Mouse (Mus musculus): ENCODE data around the gene Rasgef1b. TPM values are rescaled to one million over a fixed set of nuclear protein-coding genes. Genes with fewer than 3 reads are reported as not detected.

Rasgef1b gene
- polyA plus RNA-seq, 1 experiment = 0.26 TPM

DNA sequence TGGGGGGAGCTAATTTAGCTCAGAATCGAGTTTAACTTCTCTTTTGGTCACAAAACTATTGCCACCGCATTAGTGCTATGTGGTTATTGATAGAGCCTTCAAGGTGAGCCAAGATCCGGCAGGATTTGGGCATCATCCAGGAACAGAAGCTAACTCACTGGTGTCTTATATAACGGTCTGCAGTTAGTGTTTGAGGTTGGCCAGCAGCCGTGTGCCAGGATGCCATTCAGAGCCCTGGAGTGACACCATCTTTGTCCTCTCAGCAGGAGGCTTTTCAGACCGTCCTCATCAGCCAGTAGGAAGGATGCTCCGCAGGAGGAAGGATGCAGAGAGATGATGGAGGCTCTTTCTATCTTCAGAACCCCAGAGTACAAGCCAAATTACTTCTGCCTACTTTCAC lies 195.4 kb downstream of the Rasgef1b start:
- Histone ChIP-seq H3ac (ENCODE audit: control insufficient read depth, insufficient read length) (no peak overlapping the region), H3K36me3 (ENCODE audit: control insufficient read depth, insufficient read depth) (no peaks in the 10 kb centered on the region), H3K27me3 (ENCODE audit: control insufficient read depth, insufficient read depth, insufficient read length) (peaks cover 6% of the 10 kb centered on the region), H3K4me2 (ENCODE audit: low read depth) (no peak overlapping the region), H3K79me2 (ENCODE audit: control insufficient read depth, insufficient read depth) (no peaks in the 10 kb centered on the region), H3K4me3 (no peak overlapping the region)
- TF ChIP-seq TCF12 (IDR thresholded peaks at IDR 0.05; ENCODE audit: insufficient read depth, poor library complexity, severe bottlenecking) (no peak), MAX (IDR thresholded peaks at IDR 0.05; ENCODE audit: low read depth) (no peak), E2F4 (IDR thresholded peaks at IDR 0.05; ENCODE audit: insufficient read depth) (no peak), POLR2A (IDR thresholded peaks at IDR 0.05; ENCODE audit: insufficient read length, low read depth) (no peak), USF1 (IDR thresholded peaks at IDR 0.05; ENCODE audit: low read depth) (no peak), CEBPB (IDR thresholded peaks at IDR 0.05; ENCODE audit: insufficient read depth, poor library complexity, severe bottlenecking) (no peak), TCF3 (IDR thresholded peaks at IDR 0.05; ENCODE audit: insufficient read length, low read depth) (no peak), MYOG (IDR thresholded peaks at IDR 0.05; ENCODE audit: control insufficient read depth in 1 of 3, insufficient read depth in 1 of 3, insufficient read length in 2 of 3, low read depth in 2 of 3) (no peak)

DNA sequence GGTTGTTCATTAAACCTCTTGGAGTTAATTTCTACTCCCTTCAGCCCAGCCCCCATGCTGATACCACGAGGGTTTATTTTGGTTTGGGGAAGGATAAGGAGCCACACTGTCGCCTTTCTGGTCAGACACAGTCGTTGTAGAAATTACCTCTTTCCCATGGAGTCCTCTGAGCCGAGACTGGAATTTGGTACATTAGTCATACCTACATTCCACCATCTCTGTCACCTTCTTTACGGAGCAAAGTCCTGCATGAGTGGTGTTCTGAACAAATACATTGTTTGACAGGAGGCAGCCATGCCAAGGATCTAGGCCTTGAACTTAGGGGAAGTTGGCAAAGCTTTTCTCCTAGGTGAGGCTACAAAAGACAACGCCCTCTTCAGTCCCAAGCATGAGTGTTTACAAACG lies 202.1 kb downstream of the Rasgef1b start:
- Histone ChIP-seq H3K79me2 (ENCODE audit: control insufficient read depth, insufficient read depth) (no peaks in the 10 kb centered on the region), H3K4me2 (ENCODE audit: low read depth) (no peak overlapping the region), H3K4me3 (no peak overlapping the region), H3K36me3 (ENCODE audit: control insufficient read depth, insufficient read depth) (no peaks in the 10 kb centered on the region), H3ac (ENCODE audit: control insufficient read depth, insufficient read length) (no peak overlapping the region), H3K27me3 (ENCODE audit: control insufficient read depth, insufficient read depth, insufficient read length) (peaks cover 6% of the 10 kb centered on the region)
- TF ChIP-seq POLR2A (IDR thresholded peaks at IDR 0.05; ENCODE audit: insufficient read length, low read depth) = no peak
- TF ChIP-seq REST (IDR thresholded peaks at IDR 0.05; ENCODE audit: insufficient read depth, insufficient read length) = no peak
- no peak for TF ChIP-seq MAX (IDR thresholded peaks at IDR 0.05; ENCODE audit: low read depth)
- no peak for TF ChIP-seq MYOD1 (IDR thresholded peaks at IDR 0.05; ENCODE audit: control insufficient read depth in 1 of 3, insufficient read length in 2 of 3, low read depth in 2 of 3)
- no peak for TF ChIP-seq E2F4 (IDR thresholded peaks at IDR 0.05; ENCODE audit: insufficient read depth)
- TF ChIP-seq SRF (IDR thresholded peaks at IDR 0.05; ENCODE audit: control insufficient read depth, insufficient read length, low read depth) = no peak
- TF ChIP-seq CEBPB (IDR thresholded peaks at IDR 0.05; ENCODE audit: insufficient read depth, poor library complexity, severe bottlenecking) = no peak
- no peak for TF ChIP-seq USF1 (IDR thresholded peaks at IDR 0.05; ENCODE audit: low read depth)
- no peak for TF ChIP-seq TCF3 (IDR thresholded peaks at IDR 0.05; ENCODE audit: insufficient read length, low read depth)
- no peak for TF ChIP-seq TCF12 (IDR thresholded peaks at IDR 0.05; ENCODE audit: insufficient read depth, poor library complexity, severe bottlenecking)

DNA sequence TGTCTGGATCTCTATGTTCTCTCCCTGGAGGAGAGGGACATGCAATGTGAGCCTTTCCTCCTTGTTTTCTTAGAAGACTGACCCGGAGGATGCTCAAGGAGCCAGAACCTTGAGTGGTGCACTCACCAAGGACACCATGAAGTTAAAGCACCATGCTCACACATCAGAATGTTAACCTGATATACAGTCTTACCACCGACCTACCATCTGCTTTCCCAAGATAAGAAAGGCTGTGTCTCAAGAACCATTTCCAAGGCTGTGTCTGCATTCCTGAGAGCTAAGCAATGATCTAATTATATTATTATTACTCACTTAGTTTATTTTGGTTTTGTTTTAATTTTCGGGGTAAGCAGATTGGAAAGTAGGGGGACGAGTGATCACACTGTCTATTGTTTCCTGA lies 203.2 kb downstream of the Rasgef1b start:
- Histone ChIP-seq H3K79me2 (ENCODE audit: control insufficient read depth, insufficient read depth) (no peaks in the 10 kb centered on the region), H3K27me3 (ENCODE audit: control insufficient read depth, insufficient read depth, insufficient read length) (peaks cover 2% of the 10 kb centered on the region)
- TF ChIP-seq TCF3 (IDR thresholded peaks at IDR 0.05; ENCODE audit: insufficient read length, low read depth) = no peak

GRCm38 (mm10) chr5:99522571-99523269 lies 206.1 kb downstream of the Rasgef1b start:
- no peaks in the 10 kb centered on the region for H3K79me2 ChIP-seq (ENCODE audit: control insufficient read depth, insufficient read depth)
- no peaks in the 10 kb centered on the region for H3K27me3 ChIP-seq (ENCODE audit: control insufficient read depth, insufficient read depth, insufficient read length)
- no peaks in the 10 kb centered on the region for H3K36me3 ChIP-seq (ENCODE audit: control insufficient read depth, insufficient read depth)
- no peak for TF ChIP-seq POLR2AphosphoS2 (IDR thresholded peaks at IDR 0.05; ENCODE audit: insufficient read length, low read depth)
- TF ChIP-seq SRF (IDR thresholded peaks at IDR 0.05; ENCODE audit: control insufficient read depth, insufficient read length, low read depth) = no peak
- no peak for TF ChIP-seq MYOG (IDR thresholded peaks at IDR 0.05; ENCODE audit: control insufficient read depth in 1 of 3, insufficient read depth in 1 of 3, insufficient read length in 2 of 3, low read depth in 2 of 3)
- no peak for TF ChIP-seq TCF12 (IDR thresholded peaks at IDR 0.05; ENCODE audit: insufficient read depth, poor library complexity, severe bottlenecking)
- no peak overlapping the region for H3K4me3 ChIP-seq
- H3K4me2 ChIP-seq (ENCODE audit: low read depth) = no peak overlapping the region
- H3ac ChIP-seq (ENCODE audit: control insufficient read depth, insufficient read length) = no peak overlapping the region

More for the DNA sequence above, 203.2 kb downstream of the Rasgef1b start:
- Histone ChIP-seq H3K4me2 (ENCODE audit: low read depth) (no peak overlapping the region), H3K4me3 (no peak overlapping the region), H3ac (ENCODE audit: control insufficient read depth, insufficient read length) (no peak overlapping the region), H3K36me3 (ENCODE audit: control insufficient read depth, insufficient read depth) (no peaks in the 10 kb centered on the region)

DNA sequence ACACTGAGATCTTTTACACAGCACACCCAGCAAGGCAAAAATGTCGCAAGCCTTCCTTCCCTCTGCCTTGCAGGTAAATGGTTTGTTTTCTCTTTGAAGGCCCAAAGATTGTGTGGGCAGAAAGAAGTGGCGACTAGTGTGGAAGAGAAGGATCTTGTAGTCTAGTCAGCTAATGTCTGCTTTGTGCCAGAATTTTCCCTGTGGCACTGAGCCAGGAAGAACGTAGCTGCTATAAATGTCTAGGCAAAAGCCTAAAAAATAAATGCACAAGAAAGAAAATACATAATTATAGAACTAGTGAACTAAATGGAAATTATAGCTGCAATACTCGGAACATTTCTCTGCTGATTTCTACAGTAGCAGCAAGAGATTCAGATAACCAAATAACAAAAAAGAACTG lies 207.5 kb downstream of the Rasgef1b start:
- no peaks in the 10 kb centered on the region for H3K27me3 ChIP-seq (ENCODE audit: control insufficient read depth, insufficient read depth, insufficient read length)
- TF ChIP-seq MYOD1 (IDR thresholded peaks at IDR 0.05; ENCODE audit: control insufficient read depth in 1 of 3, insufficient read length in 2 of 3, low read depth in 2 of 3) (no peak), TCF3 (IDR thresholded peaks at IDR 0.05; ENCODE audit: insufficient read length, low read depth) (no peak)
- no peaks in the 10 kb centered on the region for H3K79me2 ChIP-seq (ENCODE audit: control insufficient read depth, insufficient read depth)
- no peaks in the 10 kb centered on the region for H3K36me3 ChIP-seq (ENCODE audit: control insufficient read depth, insufficient read depth)
- H3ac ChIP-seq (ENCODE audit: control insufficient read depth, insufficient read length) = no peak overlapping the region
- no peak overlapping the region for H3K4me3 ChIP-seq
- no peak overlapping the region for H3K4me2 ChIP-seq (ENCODE audit: low read depth)

GRCm38 (mm10) chr5:99519556-99519955 lies 209.3 kb downstream of the Rasgef1b start:
- H3K79me2 ChIP-seq (ENCODE audit: control insufficient read depth, insufficient read depth) = no peaks in the 10 kb centered on the region
- H3K36me3 ChIP-seq (ENCODE audit: control insufficient read depth, insufficient read depth) = no peaks in the 10 kb centered on the region
- no peak overlapping the region for H3K4me3 ChIP-seq
- H3K4me2 ChIP-seq (ENCODE audit: low read depth) = no peak overlapping the region
- no peak overlapping the region for H3ac ChIP-seq (ENCODE audit: control insufficient read depth, insufficient read length)
- H3K27me3 ChIP-seq (ENCODE audit: control insufficient read depth, insufficient read depth, insufficient read length) = no peaks in the 10 kb centered on the region
- no peak for TF ChIP-seq TCF12 (IDR thresholded peaks at IDR 0.05; ENCODE audit: insufficient read depth, poor library complexity, severe bottlenecking)
- TF ChIP-seq POLR2AphosphoS2 (IDR thresholded peaks at IDR 0.05; ENCODE audit: insufficient read length, low read depth) = no peak
- no peak for TF ChIP-seq USF1 (IDR thresholded peaks at IDR 0.05; ENCODE audit: low read depth)
- no peak for TF ChIP-seq SRF (IDR thresholded peaks at IDR 0.05; ENCODE audit: control insufficient read depth, insufficient read length, low read depth)
- TF ChIP-seq CEBPB (IDR thresholded peaks at IDR 0.05; ENCODE audit: insufficient read depth, poor library complexity, severe bottlenecking) = no peak
- no peak for TF ChIP-seq REST (IDR thresholded peaks at IDR 0.05; ENCODE audit: insufficient read depth, insufficient read length)
- TF ChIP-seq MAX (IDR thresholded peaks at IDR 0.05; ENCODE audit: low read depth) = no peak
- TF ChIP-seq POLR2A (IDR thresholded peaks at IDR 0.05; ENCODE audit: insufficient read length, low read depth) = no peak
- TF ChIP-seq MYOD1 (IDR thresholded peaks at IDR 0.05; ENCODE audit: control insufficient read depth in 1 of 3, insufficient read length in 2 of 3, low read depth in 2 of 3) = no peak
- no peak for TF ChIP-seq E2F4 (IDR thresholded peaks at IDR 0.05; ENCODE audit: insufficient read depth)
- no peak for TF ChIP-seq MYOG (IDR thresholded peaks at IDR 0.05; ENCODE audit: control insufficient read depth in 1 of 3, insufficient read depth in 1 of 3, insufficient read length in 2 of 3, low read depth in 2 of 3)
- no peak for TF ChIP-seq TCF3 (IDR thresholded peaks at IDR 0.05; ENCODE audit: insufficient read length, low read depth)
